Mouse (Mus musculus): Measurements from ENCODE around the gene Fam20a.

GRCm38 (mm10) chr11:109672881-109673739, 49.0 kb downstream of the Fam20a start:
- TF ChIP-seq CTCF (IDR thresholded peaks at IDR 0.05; ENCODE audit: low read depth) (no peak), EP300 (IDR thresholded peaks at IDR 0.05; ENCODE audit: low read depth) (no peak)

Measured in liver, postnatal 0 days (tissue).